Mouse (Mus musculus) small intestine, adult 10 weeks (tissue): ENCODE measurements around the gene Eml4. TPM values are rescaled to one million over a fixed set of nuclear protein-coding genes. Genes with fewer than 3 reads are reported as not detected.

Source experiments
- polyA plus RNA-seq: library from polyadenylated mRNA; stranded (reverse); fragments of 350-450 nt; fragmentation: Illumina TruSeq; extraction: RNeasy Lipid Tissue Mini Kit (QIAGEN cat#74804); gene quantifications from one replicate; pipeline ENCODE4 v1.2.3, GENCODE M21; 2014; ENCODE audit warnings: low replicate concordance

Gene Eml4
- polyA plus RNA-seq, result 51.3 TPM

GRCm38 (mm10) chr17:83350379-83351091, at the start of gene Eml4:
Gene Eml4, plus strand, starts transcription at chr17:83350931.

GRCm38 (mm10) chr17:83517280-83518015, 166.7 kb downstream of the Eml4 start, which contains the start of gene Cox7a2l:
Gene Cox7a2l, minus strand, starts transcription at chr17:83517330.

Other genes with a start within 250 kb of the Eml4 start
- not detected for gene Pkdcc, start 135.6 kb upstream of the Eml4 start, polyA plus RNA-seq
- gene Cox7a2l, start 166.4 kb downstream of the Eml4 start, polyA plus RNA-seq, result 217 TPM